Mouse (Mus musculus): Measurements from ENCODE around the gene Acot10.

GRCm38 (mm10) chr15:20684200-20684599 is 17.6 kb upstream of the Acot10 start:
- TF ChIP-seq CTCF (conservative IDR thresholded peaks at IDR 0.05; ENCODE audit: low read length), result no peak
- no peak for TF ChIP-seq NANOG (IDR thresholded peaks at IDR 0.05; ENCODE audit: borderline replicate concordance, low read length)
- TF ChIP-seq POU5F1 (IDR thresholded peaks at IDR 0.05; ENCODE audit: borderline replicate concordance, low read length), result no peak

Measured in E14TG2a.4 (cell line).